Mouse (Mus musculus) thymus, adult 2 months (tissue): ENCODE measurements around the gene Slc36a3. TPM values are rescaled to one million over a fixed set of nuclear protein-coding genes. Genes with fewer than 3 reads are reported as not detected.

ENCODE experiments used
- DNase-seq: peaks from one replicate; pipeline ENCODE4 v3.0.0; 2021
- H3K27ac ChIP-seq: fragments of 200-500 bp; 2 replicates; pipeline ENCODE4 v1.5.1; 2012; ENCODE audit warnings: low read length, control low read depth; ENCODE audit not compliant: control insufficient read depth, insufficient read depth
- H3K27me3 ChIP-seq: fragments of 200-500 bp; 2 replicates; pipeline ENCODE4 v1.6.1; 2012; ENCODE audit warnings: mild to moderate bottlenecking, low read length, moderate library complexity, mixed read lengths; ENCODE audit not compliant: control insufficient read depth, insufficient read depth
- H3K36me3 ChIP-seq: fragments of 200-500 bp; 2 replicates; pipeline ENCODE4 v1.6.1; 2012; ENCODE audit warnings: mild to moderate bottlenecking, low read length, moderate library complexity; ENCODE audit not compliant: control insufficient read depth, insufficient read depth
- H3K4me1 ChIP-seq: fragments of 200-500 bp; replicated peaks from 2 replicates; pipeline ENCODE4 v1.6.1; 2012; ENCODE audit warnings: low read length; ENCODE audit not compliant: control insufficient read depth, insufficient read depth
- H3K4me3 ChIP-seq: fragments of 200-500 bp; 2 replicates; pipeline ENCODE4 v1.5.1; 2012; ENCODE audit warnings: mild to moderate bottlenecking, low read length, control low read depth, moderate library complexity; ENCODE audit not compliant: control insufficient read depth, insufficient read depth
- CTCF ChIP-seq: fragments of 200-500 bp; IDR thresholded peaks from 2 replicates; pipeline ENCODE4 v1.5.1; 2012; ENCODE audit warnings: mild to moderate bottlenecking, control low read depth, low read length, moderate library complexity, borderline replicate concordance; ENCODE audit not compliant: control insufficient read depth, poor library complexity, insufficient read depth; ENCODE audit errors: extremely low read depth
- POLR2A ChIP-seq: fragments of 200-500 bp; IDR thresholded peaks from 2 replicates; pipeline ENCODE4 v1.6.1; 2012; ENCODE audit warnings: mild to moderate bottlenecking, low read length, control low read depth, moderate library complexity; ENCODE audit not compliant: control insufficient read depth, poor library complexity, insufficient read depth; ENCODE audit errors: extremely low read depth
- WGBS: fragments of 180-500 bp; shearing (Covaris S2); methylation state at CpG from one replicate; pipeline ENCODE4 v1.1.7; 2018; 5-methylcytosine and 5-hydroxymethylcytosine counted together
- polyA plus RNA-seq: library from polyadenylated mRNA; depleted of rRNA; stranded (reverse); fragments of >200 nt; gene quantifications from 2 replicates; pipeline ENCODE4 v1.2.3, GENCODE M21; 2012

The Slc36a3 gene
- polyA plus RNA-seq, 1 experiment, result 0.74 TPM

DNA sequence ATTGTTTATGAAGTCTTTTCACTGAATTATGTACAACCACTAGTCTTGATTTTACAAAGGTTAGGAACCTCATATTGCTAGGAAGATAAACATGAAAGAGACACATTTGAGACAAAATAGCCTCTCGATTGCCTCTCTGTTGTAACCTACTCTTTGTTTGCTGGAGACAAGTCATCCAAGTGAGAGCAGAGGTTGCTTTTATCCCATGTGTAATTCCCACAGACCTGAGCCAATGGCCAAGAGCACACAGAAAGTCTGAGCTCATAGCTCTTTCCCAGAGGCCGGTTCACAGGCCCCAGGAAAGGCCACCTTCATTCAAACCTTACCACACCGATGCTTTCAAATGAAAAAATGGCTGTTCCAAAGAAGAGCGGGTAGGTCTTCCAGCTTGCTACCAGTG, 17.0 kb upstream of the Slc36a3 start:
- DNase-seq, result no peak
- TF ChIP-seq POLR2A (no peak), CTCF (no peak)
- Histone ChIP-seq H3K27me3 (no peaks in the 10 kb centered on the region), H3K36me3 (no peaks in the 10 kb centered on the region), H3K4me1 (no peaks in the 10 kb centered on the region), H3K4me3 (no peak overlapping the region), H3K27ac (no peak overlapping the region)
- 94% methylated on average over 4 of the region's 4 CpGs for WGBS

DNA sequence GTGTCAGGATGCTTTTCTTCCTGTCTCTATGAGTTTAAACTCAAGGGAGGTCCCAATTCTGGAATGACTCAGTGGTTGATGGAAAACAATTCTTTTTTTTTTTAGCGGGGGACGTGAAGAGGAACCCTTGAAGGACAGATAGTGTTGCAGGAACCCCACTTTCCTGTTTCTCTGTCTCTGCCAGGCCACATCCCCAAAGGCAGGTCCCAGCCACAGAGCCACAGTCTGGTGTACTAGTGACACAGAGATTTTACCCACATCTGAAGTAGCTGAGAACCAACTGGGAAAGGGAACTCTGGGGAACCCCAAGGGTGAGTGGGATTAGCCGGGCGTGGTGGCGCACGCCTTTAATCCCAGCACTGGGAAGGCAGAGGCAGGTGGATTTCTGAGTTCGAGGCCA, 14.2 kb upstream of the Slc36a3 start:
- no peak for DNase-seq
- 23% methylated on average over 7 of the region's 7 CpGs for whole genome bisulfite sequencing
- Histone ChIP-seq H3K27me3 (no peaks in the 10 kb centered on the region), H3K36me3 (no peaks in the 10 kb centered on the region), H3K4me3 (no peak overlapping the region), H3K4me1 (no peaks in the 10 kb centered on the region), H3K27ac (no peak overlapping the region)
- TF ChIP-seq POLR2A, result no peak
- TF ChIP-seq CTCF, result no peak

DNA sequence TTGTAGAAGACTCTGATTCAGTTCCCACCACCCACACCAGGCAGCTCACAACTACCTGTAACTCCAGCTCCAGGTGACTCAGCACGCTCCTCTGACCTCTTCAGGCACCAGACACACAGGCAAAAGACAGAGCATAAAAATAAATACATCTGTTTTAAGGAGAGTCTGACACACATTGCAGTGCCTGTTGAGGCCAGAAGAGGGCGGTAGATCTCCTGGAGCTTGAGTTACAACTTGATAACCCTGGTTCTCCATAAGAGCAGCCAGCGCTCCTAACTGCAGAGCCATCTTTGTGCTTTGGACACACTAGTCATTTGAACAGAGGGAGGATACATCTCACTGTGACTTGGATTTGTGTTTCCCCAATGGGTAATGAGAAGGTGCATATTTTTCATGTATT, 13.2 kb upstream of the Slc36a3 start:
- TF ChIP-seq CTCF, result no peak
- TF ChIP-seq POLR2A, result no peak
- peak; percentile 55 for DNase-seq
- Histone ChIP-seq H3K4me1 (no peaks in the 10 kb centered on the region), H3K36me3 (no peaks in the 10 kb centered on the region), H3K4me3 (no peak overlapping the region), H3K27ac (no peak overlapping the region), H3K27me3 (no peaks in the 10 kb centered on the region)
- 40% methylated on average over 3 of the region's 3 CpGs for WGBS

DNA sequence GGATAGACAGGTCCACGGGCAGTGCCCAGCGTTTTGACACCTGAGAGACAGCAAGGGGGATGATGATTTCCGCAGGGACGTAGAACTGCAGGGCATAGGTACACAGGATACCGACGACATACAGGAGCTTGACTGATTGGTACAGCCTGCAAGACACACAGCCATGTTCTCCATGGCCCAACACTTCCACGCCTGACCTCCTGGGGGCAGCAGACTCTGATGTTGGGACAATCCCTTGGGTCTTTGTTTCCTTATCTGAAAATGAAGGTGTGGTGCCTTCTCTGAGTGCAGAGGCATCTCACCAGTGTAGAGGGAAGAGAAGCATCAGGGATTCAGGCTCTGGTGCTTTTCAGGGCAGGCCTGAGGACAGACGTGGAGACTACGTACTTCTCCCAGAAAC, 11.2 kb upstream of the Slc36a3 start:
- 65% methylated on average over 9 of the region's 9 CpGs for WGBS
- peaks cover 3% of the 10 kb centered on the region for H3K4me1 ChIP-seq
- H3K36me3 ChIP-seq, result no peaks in the 10 kb centered on the region
- DNase-seq, result peak; percentile 73
- TF ChIP-seq POLR2A (no peak), CTCF (peak; percentile 76; the same call in 1 of the 2 replicates)
- H3K27me3 ChIP-seq, result no peaks in the 10 kb centered on the region
- no peak overlapping the region for H3K4me3 ChIP-seq
- H3K27ac ChIP-seq, result no peak overlapping the region

DNA sequence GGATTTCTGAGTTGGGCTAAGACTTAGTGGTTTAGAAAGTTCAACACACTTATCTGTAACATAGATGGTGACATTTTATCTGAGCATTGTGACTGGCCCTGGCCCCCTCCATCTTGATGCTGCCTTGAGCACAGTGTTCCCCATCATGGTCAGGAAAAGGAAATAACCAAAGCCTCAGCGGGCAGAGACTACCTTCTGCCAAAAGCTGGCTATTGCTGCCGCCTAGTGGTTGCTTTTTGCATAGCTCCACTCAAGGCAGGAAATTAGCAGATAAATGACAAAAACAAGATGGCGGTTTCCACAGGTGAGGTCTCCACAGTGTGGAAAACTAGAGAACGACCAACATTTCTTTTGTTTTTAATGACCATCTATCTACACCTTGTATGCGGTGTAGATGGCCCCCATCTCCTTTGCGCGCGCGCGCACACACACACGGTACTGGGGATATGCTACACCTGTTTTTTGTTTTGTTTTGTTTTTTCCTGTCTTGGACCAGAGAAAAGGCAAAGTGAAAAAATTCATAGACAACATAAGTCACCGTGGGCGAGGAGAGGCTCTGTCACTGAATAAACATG, 7.4 kb upstream of the Slc36a3 start:
- 53% methylated on average over 13 of the region's 13 CpGs for WGBS

DNA sequence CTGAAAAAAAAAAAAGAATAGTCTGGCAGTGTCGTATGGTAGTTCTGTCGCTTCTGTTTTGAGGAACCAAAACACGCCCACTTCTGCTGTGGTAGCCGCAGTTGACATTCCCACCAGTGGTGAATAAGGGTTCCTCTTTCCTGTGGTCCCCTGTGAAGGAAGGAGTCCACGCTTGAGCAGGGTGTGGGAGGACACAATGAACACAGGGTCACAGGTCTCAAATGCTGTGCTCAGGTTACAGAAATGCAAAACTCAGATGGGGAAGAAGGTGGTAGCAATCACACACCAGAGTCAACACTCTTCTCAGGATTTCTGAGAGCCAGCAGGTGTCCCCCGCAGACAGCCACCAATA, 3.5 kb upstream of the Slc36a3 start:
- TF ChIP-seq CTCF (no peak), POLR2A (no peak)

More for the DNA sequence above, 7.4 kb upstream of the Slc36a3 start:
- no peak overlapping the region for H3K4me3 ChIP-seq
- peaks cover 16% of the 10 kb centered on the region for H3K4me1 ChIP-seq
- DNase-seq, result peak; percentile 90
- no peak for TF ChIP-seq CTCF
- TF ChIP-seq POLR2A, result no peak
- H3K36me3 ChIP-seq, result no peaks in the 10 kb centered on the region
- H3K27me3 ChIP-seq, result no peaks in the 10 kb centered on the region
- no peak overlapping the region for H3K27ac ChIP-seq

DNA sequence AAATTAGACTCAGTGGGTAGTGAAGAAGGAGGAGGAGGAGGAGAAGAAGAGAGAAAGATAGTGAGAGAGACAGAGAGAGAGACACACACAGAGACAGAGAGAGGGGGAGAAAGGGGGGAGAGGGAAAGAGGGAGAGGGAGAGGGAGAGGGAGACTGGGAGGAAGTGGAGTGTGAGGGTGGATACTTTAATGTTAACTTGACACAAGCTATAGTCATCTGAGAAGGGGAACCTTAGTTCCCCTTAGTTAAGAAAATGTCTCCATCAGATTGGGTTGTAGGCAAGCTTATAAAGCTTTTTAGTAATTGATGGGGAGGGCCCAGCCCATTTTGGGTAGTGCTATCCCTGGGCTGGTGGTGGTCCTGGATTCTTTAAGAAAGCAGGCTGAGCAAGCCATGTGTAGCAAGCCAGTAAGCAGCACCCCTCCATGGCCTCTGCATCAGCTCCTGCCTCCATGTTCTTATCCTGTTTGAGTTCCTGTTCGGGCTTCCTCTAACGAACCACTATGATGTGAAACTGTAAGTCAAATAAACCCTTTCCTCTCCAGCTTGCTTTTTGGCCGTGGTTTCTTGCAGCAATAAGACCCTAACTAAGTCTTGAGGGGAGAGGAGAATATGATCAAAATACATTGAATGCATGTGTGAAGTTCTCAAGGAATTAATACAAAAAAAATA, 3.0 kb upstream of the Slc36a3 start:
- WGBS, result 10% methylated on average over 3 of the region's 3 CpGs
- TF ChIP-seq POLR2A, result no peak
- TF ChIP-seq CTCF, result no peak
- no peak for DNase-seq
- Histone ChIP-seq H3K36me3 (no peaks in the 10 kb centered on the region), H3K4me3 (no peak overlapping the region), H3K27me3 (no peaks in the 10 kb centered on the region), H3K4me1 (peaks cover 16% of the 10 kb centered on the region), H3K27ac (peak overlapping the region; percentile 36)

More for the DNA sequence above, 3.5 kb upstream of the Slc36a3 start:
- Histone ChIP-seq H3K36me3 (no peaks in the 10 kb centered on the region), H3K27me3 (no peaks in the 10 kb centered on the region), H3K4me3 (no peak overlapping the region), H3K4me1 (peaks cover 16% of the 10 kb centered on the region), H3K27ac (no peak overlapping the region)
- 12% methylated on average over 6 of the region's 6 CpGs for WGBS
- DNase-seq, result peak; percentile 27
